Mouse (Mus musculus): ENCODE data around the gene Shcbp1l.
"Not testable (repeated sequence)": the region's sequence is repeated elsewhere in the genome, so short reads cannot be mapped to it uniquely, and the experiment has no call there.

Shcbp1l gene

GRCm38 (mm10) chr1:153424271-153424670 lies 691 bp upstream of the Shcbp1l start:
- no peak for DNase-seq

GRCm38 (mm10) chr1:153431158-153431557 lies 6.2 kb downstream of the Shcbp1l start:
- no peak for DNase-seq

- peak in 1 of 2 experiments; percentile 24 for DNase-seq
Observed at GRCm38 (mm10) chr1:153431701-153432100, 6.7 kb downstream of the Shcbp1l start.

GRCm38 (mm10) chr1:153432329-153432728 lies 7.4 kb downstream of the Shcbp1l start:
- DNase-seq, result no peak

GRCm38 (mm10) chr1:153433851-153434589 lies 9.1 kb downstream of the Shcbp1l start:
- no peak for DNase-seq

GRCm38 (mm10) chr1:153437536-153437935 lies 12.6 kb downstream of the Shcbp1l start:
- no peak for DNase-seq

GRCm38 (mm10) chr1:153440752-153441151 lies 15.8 kb downstream of the Shcbp1l start:
- DNase-seq, result no peak

GRCm38 (mm10) chr1:153441656-153442055 lies 16.7 kb downstream of the Shcbp1l start:
- no peak for DNase-seq

GRCm38 (mm10) chr1:153443019-153443418 lies 18.1 kb downstream of the Shcbp1l start:
- no peak for DNase-seq

GRCm38 (mm10) chr1:153443632-153444031 lies 18.7 kb downstream of the Shcbp1l start:
- no peak for DNase-seq

GRCm38 (mm10) chr1:153446120-153446831 lies 21.3 kb downstream of the Shcbp1l start:
- no peak for DNase-seq

- peak; percentile 37 to 58 for DNase-seq
Observed at GRCm38 (mm10) chr1:153451237-153452154, 26.5 kb downstream of the Shcbp1l start.

GRCm38 (mm10) chr1:153453146-153453642 lies 28.2 kb downstream of the Shcbp1l start:
- no peak for DNase-seq

- DNase-seq, result no peak
Observed at GRCm38 (mm10) chr1:153456137-153456536, 31.2 kb downstream of the Shcbp1l start.

GRCm38 (mm10) chr1:153461796-153462195 lies 36.8 kb downstream of the Shcbp1l start:
- DNase-seq, result no peak

- no peak for DNase-seq
Observed at GRCm38 (mm10) chr1:153479296-153479695, 54.3 kb downstream of the Shcbp1l start.

- DNase-seq, result peak; percentile 60 to 84
Observed at GRCm38 (mm10) chr1:153480386-153481024, 55.5 kb downstream of the Shcbp1l start.

GRCm38 (mm10) chr1:153481025-153481412 lies 56.1 kb downstream of the Shcbp1l start:
- no peak for DNase-seq

- no peak for DNase-seq
Observed at GRCm38 (mm10) chr1:153485201-153485796, 60.3 kb downstream of the Shcbp1l start.

GRCm38 (mm10) chr1:153486120-153486519 lies 61.2 kb downstream of the Shcbp1l start:
- not testable (repeated sequence) for DNase-seq

GRCm38 (mm10) chr1:153486767-153487499 lies 62.0 kb downstream of the Shcbp1l start:
- DNase-seq, result peak; percentile 52 to 63

All from spleen, adult 18-20 months (tissue).